Comparison of ENCODE assay signal across 19 mouse cellular contexts in the genomic region with DNA sequence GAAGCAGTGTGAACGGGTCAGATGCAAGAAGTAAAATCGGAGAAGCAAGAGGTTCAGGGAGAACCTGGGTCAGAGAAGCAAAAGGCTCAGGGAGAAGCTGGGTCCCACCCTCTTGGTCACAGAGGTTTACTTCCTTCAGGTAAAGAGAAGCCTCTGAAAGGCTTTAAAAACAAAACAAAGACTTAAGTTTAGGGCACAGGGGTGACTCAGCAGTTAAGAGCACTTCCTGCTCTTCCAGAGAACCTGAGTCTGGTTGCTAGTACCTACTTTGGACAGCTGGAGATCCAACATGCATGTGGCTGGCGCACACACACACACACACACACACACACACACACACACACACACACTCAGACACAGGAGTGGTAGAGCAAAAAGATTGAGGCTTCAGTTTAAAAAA. TPM values are rescaled to one million over a fixed set of nuclear protein-coding genes. Genes with fewer than 3 reads are reported as not detected.
A peak's percentile ranks its signal among the peaks of the same experiment; 100 is the strongest.
DNase-seq lines count a peak whose midpoint lies in the region; ATAC-seq and TF ChIP-seq lines count a peak whose summit lies in the region.
"Had no signal": no experiment of that assay in that cellular context is flagged by ENCODE, and none has a peak within 500 bp of the region (broad histone marks: within the 10 kb centered on the region; RNA-seq: fewer than 3 reads in every experiment).

No protein-coding gene starts in this region.

- no peak for TF ChIP-seq POLR2A in heart, adult 2 months (IDR thresholded peaks at IDR 0.05; ENCODE audit: insufficient read depth, low read depth, low read length)

- intact Hi-C loops in heart, adult 2 months (cut with DNase I), result no loop called here

- peak overlapping the region; percentile 51; the same call in 1 of the 2 replicates for H3K27ac ChIP-seq in stomach, embryonic 15.5 days
- no peak overlapping the region for H3K27ac ChIP-seq in limb, embryonic 10.5 days
- H3K27ac ChIP-seq in heart, adult 2 months, result no peak overlapping the region
- H3K27ac ChIP-seq: gastrocnemius, adult 2 months; hindbrain, embryonic 10.5 days; hindbrain, postnatal 0 days; limb, embryonic 13.5 days; midbrain, embryonic 10.5 days had no signal

- no peaks in the 10 kb centered on the region for H3K36me3 ChIP-seq in stomach, embryonic 15.5 days
- no peaks in the 10 kb centered on the region for H3K36me3 ChIP-seq in limb, embryonic 10.5 days
- H3K36me3 ChIP-seq in heart, adult 2 months (ENCODE audit: control insufficient read depth, insufficient read depth, low read length), result no peaks in the 10 kb centered on the region
- H3K36me3 ChIP-seq: hindbrain, embryonic 10.5 days; limb, embryonic 13.5 days; midbrain, embryonic 10.5 days had no signal

- WGBS in stomach, embryonic 15.5 days, result 75% methylated on average over 3 of the region's 3 CpGs
- WGBS in limb, embryonic 10.5 days, result 77% methylated on average over 3 of the region's 3 CpGs
- 78% methylated on average over 3 of the region's 3 CpGs for WGBS in heart, adult 2 months

- H3K79me2 ChIP-seq in heart, adult 2 months (replicated peaks; ENCODE audit: control insufficient read depth, insufficient read depth, low read length), result no peaks in the 10 kb centered on the region

- H3K4me1 ChIP-seq in stomach, embryonic 15.5 days, result no peaks in the 10 kb centered on the region; the same call in 1 of the 2 replicates
- peaks cover 11% of the 10 kb centered on the region for H3K4me1 ChIP-seq in limb, embryonic 10.5 days
- H3K4me1 ChIP-seq in heart, adult 2 months (ENCODE audit: control insufficient read depth, insufficient read depth, low read length), result no peaks in the 10 kb centered on the region; the same call in 1 of the 2 replicates

- DNase-seq in thymus, postnatal 0 days (ENCODE audit: low spot score), result peak; percentile 56
- no peak for DNase-seq in thymus, postnatal 36 days
- DNase-seq in urinary bladder, postnatal 14 days (ENCODE audit: low spot score), result no peak
- DNase-seq in limb, embryonic 10.5 days (ENCODE audit: low spot score), result no peak
- no peak for DNase-seq in heart, adult 2 months
- DNase-seq: adrenal gland, postnatal 25 days; cerebellum, adult 18-20 months; gastrocnemius, adult 2 months; kidney, adult 9 months; layer of hippocampus, adult 9-11 months; retina, postnatal 1 day had no signal

- no peaks in the 10 kb centered on the region for H3K9me3 ChIP-seq in stomach, embryonic 15.5 days
- no peaks in the 10 kb centered on the region for H3K9me3 ChIP-seq in limb, embryonic 10.5 days (replicated peaks)
- H3K9me3 ChIP-seq: hindbrain, embryonic 10.5 days; limb, embryonic 13.5 days; midbrain, embryonic 10.5 days had no signal

- no peak for TF ChIP-seq CTCF in heart, adult 2 months (IDR thresholded peaks at IDR 0.05)

- no peaks in the 10 kb centered on the region for H3K27me3 ChIP-seq in stomach, embryonic 15.5 days (replicated peaks)
- peaks cover 34% of the 10 kb centered on the region for H3K27me3 ChIP-seq in limb, embryonic 10.5 days (ENCODE audit: low read depth, poor library complexity, severe bottlenecking)
- no peaks in the 10 kb centered on the region for H3K27me3 ChIP-seq in heart, adult 2 months (ENCODE audit: control insufficient read depth, insufficient read depth, low read length)

- H3K4me2 ChIP-seq in stomach, embryonic 15.5 days, result no peak overlapping the region
- H3K4me2 ChIP-seq: limb, embryonic 13.5 days; lung, embryonic 14.5 days had no signal

- no peak overlapping the region for H3K9ac ChIP-seq in stomach, embryonic 15.5 days
- no peak overlapping the region for H3K9ac ChIP-seq in heart, adult 2 months (ENCODE audit: low read depth, low read length)
- H3K9ac ChIP-seq: limb, embryonic 13.5 days; lung, embryonic 14.5 days had no signal

- no peak for TF ChIP-seq EP300 in heart, adult 2 months (IDR thresholded peaks at IDR 0.05; ENCODE audit: insufficient read depth, low read depth, low read length)

- ATAC-seq in erythroblast, adult 5-6 weeks (replicated peaks; ENCODE audit: low FRiP score, poor library complexity, severe bottlenecking), result 0 out of 2 replicates have a peak, but pooled peaks have one; percentile 16
- no peak for ATAC-seq in stomach, embryonic 15.5 days (ENCODE audit: insufficient read depth, low FRiP score, low read depth)
- ATAC-seq: CD4-positive, CD25-positive, alpha-beta regulatory T cell, adult 4 months; hindbrain, postnatal 0 days had no signal

- H3K4me3 ChIP-seq in stomach, embryonic 15.5 days (replicated peaks), result no peak overlapping the region
- no peak overlapping the region for H3K4me3 ChIP-seq in limb, embryonic 10.5 days
- H3K4me3 ChIP-seq in heart, adult 2 months, result no peak overlapping the region
- H3K4me3 ChIP-seq: gastrocnemius, adult 2 months; hindbrain, embryonic 10.5 days; limb, embryonic 13.5 days; midbrain, embryonic 10.5 days had no signal

RNA-seq across cellular contexts. Expression of a gene that starts 5.1 kb away (rescaled TPM):
- polyA plus RNA-seq in thymus, postnatal 0 days (2015; fragmentation: Nextera tagmentation; extraction: Ambion mirVana), result 10.6 TPM in 2 replicates
- total RNA-seq in erythroblast, adult 5-6 weeks (2015; ENCODE audit: low replicate concordance), result not detected in 2 replicates
- not detected in 2 replicates for total RNA-seq in erythroblast, adult 5-6 weeks (2017; ENCODE audit: low replicate concordance)
- 28.4 and 29.9 TPM in 2 replicates for polyA plus RNA-seq in stomach, embryonic 15.5 days (2015; fragmentation: Nextera tagmentation; extraction: Ambion mirVana)
- 1.0 and 1.3 TPM in 2 replicates for polyA plus RNA-seq in limb, embryonic 10.5 days (2016; fragmentation: Nextera tagmentation; extraction: Ambion mirVana)
- under 1 TPM; 0.09 to 0.13 TPM for total RNA-seq in heart, adult 2 months (2021)
- polyA plus RNA-seq in heart, adult 2 months (2012; rRNA removed), result 0.41 and 1.2 TPM in 2 replicates
- total RNA-seq: gastrocnemius, adult 2 months had no signal

RNA-seq across cellular contexts. Expression of a gene that starts 14.2 kb away (rescaled TPM):
- 3.8 and 4.0 TPM in 2 replicates for polyA plus RNA-seq in thymus, postnatal 0 days (2015; fragmentation: Nextera tagmentation; extraction: Ambion mirVana)
- total RNA-seq in erythroblast, adult 5-6 weeks (2015; ENCODE audit: low replicate concordance), result 0.63 TPM in 1 of 2 replicates, not detected in the other
- total RNA-seq in erythroblast, adult 5-6 weeks (2017; ENCODE audit: low replicate concordance), result 0.42 TPM in 1 of 2 replicates, not detected in the other
- 6.2 and 7.8 TPM in 2 replicates for polyA plus RNA-seq in stomach, embryonic 15.5 days (2015; fragmentation: Nextera tagmentation; extraction: Ambion mirVana)
- polyA plus RNA-seq in limb, embryonic 10.5 days (2016; fragmentation: Nextera tagmentation; extraction: Ambion mirVana), result 10.5 and 13.4 TPM in 2 replicates
- under 1 TPM; 0.20 to 0.57 TPM for total RNA-seq in heart, adult 2 months (2021)
- 0.35 and 0.50 TPM in 2 replicates for polyA plus RNA-seq in heart, adult 2 months (2012; rRNA removed)

RNA-seq across cellular contexts. Expression of a gene that starts 18.3 kb away (rescaled TPM):
- 7.0 and 7.5 TPM in 2 replicates for polyA plus RNA-seq in thymus, postnatal 0 days (2015; fragmentation: Nextera tagmentation; extraction: Ambion mirVana)
- not detected in 2 replicates for total RNA-seq in erythroblast, adult 5-6 weeks (2015; ENCODE audit: low replicate concordance)
- total RNA-seq in erythroblast, adult 5-6 weeks (2017; ENCODE audit: low replicate concordance), result 1.0 TPM in 1 of 2 replicates, not detected in the other
- polyA plus RNA-seq in stomach, embryonic 15.5 days (2015; fragmentation: Nextera tagmentation; extraction: Ambion mirVana), result 27.3 and 30.7 TPM in 2 replicates
- polyA plus RNA-seq in limb, embryonic 10.5 days (2016; fragmentation: Nextera tagmentation; extraction: Ambion mirVana), result 11.7 and 13.5 TPM in 2 replicates
- total RNA-seq in heart, adult 2 months (2021), result 1 to 10 TPM; 3.9 to 4.0 TPM
- polyA plus RNA-seq in heart, adult 2 months (2012; rRNA removed), result 9.0 and 11.2 TPM in 2 replicates

RNA-seq across cellular contexts. Expression of a gene that starts 34.8 kb away (rescaled TPM):
- 52.8 and 54.4 TPM in 2 replicates for polyA plus RNA-seq in thymus, postnatal 0 days (2015; fragmentation: Nextera tagmentation; extraction: Ambion mirVana)
- total RNA-seq in erythroblast, adult 5-6 weeks (2015; ENCODE audit: low replicate concordance), result 105 and 125 TPM in 2 replicates
- 81.9 and 128 TPM in 2 replicates for total RNA-seq in erythroblast, adult 5-6 weeks (2017; ENCODE audit: low replicate concordance)
- 121 and 142 TPM in 2 replicates for polyA plus RNA-seq in stomach, embryonic 15.5 days (2015; fragmentation: Nextera tagmentation; extraction: Ambion mirVana)
- 108 and 124 TPM in 2 replicates for polyA plus RNA-seq in limb, embryonic 10.5 days (2016; fragmentation: Nextera tagmentation; extraction: Ambion mirVana)
- total RNA-seq in heart, adult 2 months (2021), result 10 to 100 TPM; 65.6 to 70.8 TPM
- polyA plus RNA-seq in heart, adult 2 months (2012; rRNA removed), result 123 and 126 TPM in 2 replicates

RNA-seq across cellular contexts. Expression of a gene that starts 39.9 kb away (rescaled TPM):
- 55.2 and 62.3 TPM in 2 replicates for polyA plus RNA-seq in thymus, postnatal 0 days (2015; fragmentation: Nextera tagmentation; extraction: Ambion mirVana)
- total RNA-seq in erythroblast, adult 5-6 weeks (2015; ENCODE audit: low replicate concordance), result 21.3 and 30.7 TPM in 2 replicates
- total RNA-seq in erythroblast, adult 5-6 weeks (2017; ENCODE audit: low replicate concordance), result 14.1 and 17.3 TPM in 2 replicates
- 70.9 and 77.3 TPM in 2 replicates for polyA plus RNA-seq in stomach, embryonic 15.5 days (2015; fragmentation: Nextera tagmentation; extraction: Ambion mirVana)
- 113 and 116 TPM in 2 replicates for polyA plus RNA-seq in limb, embryonic 10.5 days (2016; fragmentation: Nextera tagmentation; extraction: Ambion mirVana)
- total RNA-seq in heart, adult 2 months (2021), result 10 to 100 TPM; 16.1 to 19.1 TPM
- 10.5 and 18.0 TPM in 2 replicates for polyA plus RNA-seq in heart, adult 2 months (2012; rRNA removed)
